Mouse (Mus musculus) cerebellum, adult 9-11 months (tissue): Measurements from ENCODE around the gene Spred1.
"Not testable (repeated sequence)": the region's sequence is repeated elsewhere in the genome, so short reads cannot be mapped to it uniquely, and the experiment has no call there.

Experiments
- DNase-seq: peaks from one replicate; pipeline ENCODE4 v3.0.0; 2022

Spred1 gene

GRCm38 (mm10) chr2:117120246-117121211 lies 645 bp upstream of the Spred1 start:
- peak; percentile 93 for DNase-seq

DNA sequence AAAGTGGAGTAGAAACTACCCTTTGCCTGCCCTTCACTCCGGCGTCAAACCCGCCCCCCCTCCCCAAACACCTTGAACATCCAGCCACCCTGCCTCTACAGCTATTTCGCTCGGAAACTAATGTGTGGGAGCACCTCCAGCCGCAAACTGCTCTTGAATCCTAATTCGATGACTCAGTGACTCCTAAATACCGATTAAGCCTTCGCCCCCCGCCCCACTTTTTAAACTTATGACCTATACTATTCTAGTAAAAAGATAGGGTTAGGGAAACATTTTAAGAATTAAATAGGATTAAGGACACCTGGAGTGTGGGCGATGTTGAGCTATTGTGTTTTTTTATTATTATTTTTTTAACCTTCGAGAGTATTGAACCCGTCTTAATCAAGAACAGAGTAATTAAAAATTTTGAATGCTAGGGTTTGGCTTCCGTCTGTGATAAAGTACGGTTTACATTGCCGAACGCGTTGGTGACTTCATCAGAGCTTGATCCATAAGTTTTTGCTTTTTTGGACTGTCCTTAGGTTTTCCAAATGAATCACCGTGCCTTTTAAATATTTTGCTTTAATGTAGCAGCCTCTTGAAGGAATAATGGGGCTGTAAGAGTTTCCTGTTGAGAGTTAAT lies 921 bp downstream of the Spred1 start:
- no peak for DNase-seq

DNA sequence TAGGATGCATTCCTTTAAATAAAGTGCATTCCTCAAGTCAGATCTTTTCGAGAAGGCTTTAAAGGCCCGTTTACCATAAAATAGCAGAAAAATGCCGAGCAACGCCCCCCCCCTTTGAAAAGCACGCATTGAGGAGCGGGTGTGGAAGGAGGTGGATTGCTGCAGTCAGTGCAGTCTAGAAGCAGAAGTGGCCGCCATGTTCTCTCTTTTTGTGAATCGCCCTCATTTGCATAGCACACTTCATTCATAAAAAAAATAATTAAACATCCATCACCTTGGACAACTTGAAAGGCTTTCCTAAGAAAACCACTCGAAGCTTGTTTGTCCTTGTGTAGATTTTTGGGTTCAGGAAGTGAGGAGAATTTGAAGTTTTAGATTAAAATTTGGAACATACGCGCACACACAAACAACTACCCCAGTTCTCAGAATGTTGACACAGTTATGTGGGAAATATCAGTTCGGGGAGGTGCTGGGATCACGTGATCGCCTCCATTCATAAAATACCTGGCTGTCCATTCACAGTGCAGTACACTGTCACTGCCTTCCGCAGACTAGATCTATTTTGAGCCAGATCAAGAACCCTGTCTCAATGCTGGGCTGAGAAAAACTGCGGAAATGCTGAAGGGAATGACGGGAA lies 1.6 kb downstream of the Spred1 start:
- peak; percentile 87 for DNase-seq

DNA sequence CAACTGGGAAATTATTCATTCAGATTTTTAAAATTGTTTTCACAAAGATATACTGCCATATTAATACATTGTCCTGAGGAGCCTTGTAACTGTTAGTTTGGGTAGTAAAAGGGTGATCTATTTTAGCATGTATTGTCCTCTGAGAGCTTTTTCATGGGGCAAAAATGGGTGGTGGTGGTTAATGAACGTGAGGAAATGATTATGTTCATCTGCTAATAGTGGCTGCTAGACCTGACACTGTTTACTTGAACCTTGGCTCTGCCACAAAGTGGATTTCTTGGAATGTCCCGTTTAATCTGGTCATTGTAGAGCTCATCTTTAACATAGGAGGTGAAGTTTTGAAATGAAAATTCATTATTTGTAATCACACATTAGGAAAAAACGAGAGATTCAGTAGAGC lies 2.5 kb downstream of the Spred1 start:
- no peak for DNase-seq

DNA sequence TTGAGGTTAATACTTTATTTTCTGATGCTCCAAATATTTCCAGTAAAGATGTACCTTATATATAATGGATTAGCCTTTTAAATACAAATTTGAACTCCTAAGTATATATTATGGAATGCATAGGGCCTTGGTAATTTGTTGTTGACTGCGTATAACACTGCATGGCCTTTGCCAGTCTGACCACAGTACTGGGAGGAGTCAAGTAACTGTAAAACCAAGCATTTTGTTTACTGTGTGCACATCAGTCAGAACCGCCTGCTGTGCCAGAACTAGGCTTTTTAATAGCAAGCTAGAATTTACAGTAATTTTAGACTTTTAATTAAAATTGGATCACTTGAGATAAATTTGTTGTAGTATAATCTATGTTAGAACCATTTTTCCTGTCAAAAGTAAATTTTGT lies 3.7 kb downstream of the Spred1 start:
- no peak for DNase-seq

DNA sequence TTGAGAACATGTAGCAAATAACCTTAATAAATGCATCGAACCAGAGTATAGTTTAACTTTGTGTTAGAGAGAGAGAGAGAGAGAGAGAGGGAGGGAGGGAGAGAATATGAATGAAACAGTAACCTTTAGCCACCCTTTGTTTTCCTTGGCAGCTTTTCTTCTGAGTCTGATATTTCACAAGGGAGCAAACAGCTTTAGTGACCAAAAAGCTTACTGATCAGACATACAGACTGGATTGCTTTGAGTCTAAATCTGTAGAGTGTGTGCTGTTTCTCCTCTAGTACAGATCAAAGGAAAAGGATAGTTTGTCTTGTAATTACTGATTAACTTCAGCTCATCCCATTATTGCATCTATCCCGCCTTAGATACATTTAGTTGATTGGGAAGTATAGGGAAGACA lies 8.0 kb downstream of the Spred1 start:
- no peak for DNase-seq

GRCm38 (mm10) chr2:117131041-117131440 lies 9.9 kb downstream of the Spred1 start:
- DNase-seq = not testable (repeated sequence)

GRCm38 (mm10) chr2:117131910-117132309 lies 10.7 kb downstream of the Spred1 start:
- DNase-seq = no peak

DNA sequence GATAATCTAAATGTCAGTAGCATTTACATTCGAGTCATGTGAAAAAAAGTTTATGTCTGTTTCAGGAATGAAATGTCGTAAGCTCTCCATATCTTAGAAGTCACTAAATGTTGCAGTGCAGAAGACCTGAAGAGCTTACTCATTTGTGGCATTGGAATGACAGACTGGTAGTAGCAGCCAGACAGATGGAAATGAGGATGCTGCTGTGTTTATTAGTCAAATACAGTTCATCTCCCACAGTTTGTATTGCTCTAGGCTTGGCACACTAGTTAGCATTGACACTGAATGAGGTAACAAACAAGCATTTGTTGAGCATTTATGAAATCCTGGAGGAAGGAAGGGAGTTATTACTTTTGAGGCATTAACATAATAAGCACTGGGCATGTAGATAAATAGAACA lies 12.4 kb downstream of the Spred1 start:
- DNase-seq = no peak

DNA sequence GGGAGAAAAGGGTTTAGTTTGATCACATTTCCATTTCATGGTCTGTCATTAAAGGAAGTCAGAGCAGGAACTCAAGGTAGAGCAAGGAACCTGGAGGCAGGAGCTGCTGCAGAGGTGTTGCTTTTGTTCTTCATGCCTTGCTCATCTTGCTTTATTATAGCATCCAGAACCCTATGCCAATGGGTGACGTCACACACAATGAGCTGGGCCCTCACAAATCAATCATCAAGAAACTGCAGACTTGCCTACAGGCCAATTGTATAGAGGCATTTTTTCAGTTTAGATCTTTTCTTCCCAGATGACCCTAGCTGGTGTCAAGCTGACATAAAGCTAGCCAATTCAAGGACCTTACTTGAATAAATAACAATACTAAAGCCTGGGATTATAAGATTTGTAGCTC lies 16.6 kb downstream of the Spred1 start:
- no peak for DNase-seq

DNA sequence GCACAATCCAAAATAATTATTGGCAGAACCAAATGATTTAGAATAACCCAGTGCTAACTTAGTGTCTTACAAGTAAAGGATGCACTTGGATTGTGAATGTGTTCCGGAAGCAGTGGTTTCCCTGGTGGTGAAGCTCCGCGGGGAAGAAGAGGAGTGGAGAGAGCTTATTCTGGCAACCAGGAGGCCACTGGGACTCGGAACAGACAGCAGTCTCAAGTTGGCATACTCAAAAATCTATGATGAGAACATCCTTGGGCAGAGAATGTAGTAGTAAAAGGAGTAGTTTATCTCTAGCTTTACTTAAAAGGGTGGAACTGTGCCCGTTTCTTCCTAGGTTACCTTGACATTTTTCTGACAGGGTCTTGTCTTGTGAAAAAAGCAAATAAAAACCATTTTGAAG lies 17.8 kb downstream of the Spred1 start:
- no peak for DNase-seq

DNA sequence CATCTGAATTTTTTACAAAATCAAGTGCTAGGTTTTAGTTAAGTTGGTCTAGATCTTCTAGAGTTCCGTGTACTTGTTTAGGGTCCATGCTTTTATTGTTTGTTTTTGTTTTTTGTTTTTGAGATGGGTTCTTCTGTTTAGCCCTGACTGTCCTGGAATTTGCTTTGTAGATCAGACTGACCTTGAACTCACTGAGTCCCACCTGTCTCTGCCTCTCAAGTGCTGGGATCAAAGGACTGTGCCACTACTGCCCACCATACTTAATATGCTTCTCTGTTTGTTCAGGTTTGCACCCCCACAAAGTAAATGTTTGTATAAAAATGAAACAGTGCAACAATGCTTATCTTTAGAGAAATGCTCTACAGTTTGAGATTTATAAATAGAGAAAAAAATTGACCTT lies 18.8 kb downstream of the Spred1 start:
- no peak for DNase-seq

- no peak for DNase-seq
These were observed 21.9 kb downstream of the Spred1 start for GRCm38 (mm10) chr2:117143106-117143505.

DNA sequence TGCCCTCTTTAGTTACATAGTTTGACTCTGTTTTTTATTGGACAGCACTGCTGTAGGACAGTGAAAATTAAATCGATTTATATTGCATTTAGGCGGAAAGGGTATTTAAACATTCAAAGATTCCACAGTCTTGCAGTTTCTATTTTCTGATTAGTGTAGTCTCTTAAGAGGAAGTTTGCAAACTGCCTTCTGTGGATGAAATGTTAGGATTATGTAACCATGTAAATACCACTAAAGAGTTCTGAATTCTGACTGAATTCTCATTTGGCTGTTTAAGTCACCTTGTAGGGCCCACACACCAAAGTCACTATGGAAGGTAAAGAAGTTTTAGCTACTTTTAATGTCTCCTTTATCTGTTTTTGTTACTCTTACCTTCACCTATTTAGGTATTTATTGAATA lies 24.9 kb downstream of the Spred1 start:
- DNase-seq = no peak

- no peak for DNase-seq
These were observed 25.4 kb downstream of the Spred1 start for GRCm38 (mm10) chr2:117146617-117147016.

GRCm38 (mm10) chr2:117152161-117152560 lies 31.0 kb downstream of the Spred1 start:
- DNase-seq = no peak

GRCm38 (mm10) chr2:117168379-117168778 lies 47.2 kb downstream of the Spred1 start:
- DNase-seq = no peak

DNA sequence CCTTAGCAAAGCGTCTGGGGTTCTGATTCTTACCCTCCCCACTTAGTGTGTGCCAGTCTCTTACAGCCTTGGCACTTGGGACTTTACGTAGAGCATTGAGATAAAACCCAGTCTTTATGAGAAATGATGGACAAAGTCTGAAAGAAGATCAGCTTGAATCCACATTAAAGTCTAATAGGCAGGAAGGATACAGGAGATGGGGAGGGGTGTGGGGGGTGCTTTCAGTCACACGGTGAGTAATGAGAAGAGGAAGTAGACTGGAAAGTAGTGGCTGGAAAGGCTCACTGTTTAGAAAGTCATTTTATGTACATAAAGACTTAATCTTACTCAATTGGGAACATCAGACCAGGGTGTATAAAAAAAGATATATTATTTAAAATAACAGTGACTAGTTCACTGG lies 47.9 kb downstream of the Spred1 start:
- no peak for DNase-seq

- no peak for DNase-seq
These were observed 51.8 kb downstream of the Spred1 start for GRCm38 (mm10) chr2:117172981-117173380.

DNA sequence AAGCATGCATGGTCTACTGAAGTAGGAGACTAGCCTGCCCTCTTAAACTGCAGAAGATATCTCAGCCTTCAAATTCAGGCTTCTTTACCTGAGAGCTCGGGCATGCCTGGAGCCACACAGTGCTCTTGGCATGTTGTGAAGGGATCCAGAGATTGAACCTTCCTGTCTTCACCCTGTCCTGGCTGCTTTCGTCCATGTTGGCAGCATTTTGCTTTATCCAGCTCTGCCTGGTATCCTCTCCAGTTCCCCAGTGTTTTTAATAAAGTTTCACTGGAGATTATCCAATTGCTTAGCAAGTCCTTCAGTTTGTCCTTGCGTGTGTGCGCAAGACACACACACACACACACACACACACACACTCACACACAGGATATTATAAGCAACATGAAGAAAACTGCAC lies 54.9 kb downstream of the Spred1 start:
- DNase-seq = no peak

DNA sequence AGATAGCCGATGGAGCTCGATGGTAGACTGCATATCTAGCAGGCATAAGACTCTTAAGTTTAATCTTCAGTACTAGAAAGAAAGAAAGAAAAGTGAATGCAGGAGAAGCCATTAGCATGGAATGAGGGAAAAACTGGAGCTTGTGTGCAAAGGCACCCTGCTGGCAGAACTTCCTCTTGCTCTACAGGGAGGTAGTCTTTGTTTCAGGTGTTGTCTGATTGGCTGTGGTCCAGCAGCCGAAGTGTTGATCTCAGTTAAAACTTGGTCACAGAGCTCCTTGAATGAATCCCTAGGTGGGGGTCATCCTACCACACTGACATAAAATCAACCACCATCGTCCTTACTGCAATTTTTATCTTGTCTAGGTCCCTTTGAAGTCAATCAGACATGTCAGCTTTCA lies 55.8 kb downstream of the Spred1 start:
- peak; percentile 16 for DNase-seq

GRCm38 (mm10) chr2:117180250-117180885 lies 59.2 kb downstream of the Spred1 start:
- DNase-seq = peak; percentile 78

GRCm38 (mm10) chr2:117185587-117185986 lies 64.4 kb downstream of the Spred1 start:
- no peak for DNase-seq
